Mouse (Mus musculus): Measurements from ENCODE around the gene Sec24d. TPM values are rescaled to one million over a fixed set of nuclear protein-coding genes. Genes with fewer than 3 reads are reported as not detected.
A peak's percentile ranks its signal among the peaks of the same experiment; 100 is the strongest.

Sec24d gene
- polyA plus RNA-seq (2012; rRNA removed): 9.2 and 9.9 TPM in 2 replicates
- polyA plus RNA-seq (2014; fragmentation: Nextera tagmentation; extraction: Ambion mirVana): 16.5 and 18.0 TPM in 2 replicates

DNA sequence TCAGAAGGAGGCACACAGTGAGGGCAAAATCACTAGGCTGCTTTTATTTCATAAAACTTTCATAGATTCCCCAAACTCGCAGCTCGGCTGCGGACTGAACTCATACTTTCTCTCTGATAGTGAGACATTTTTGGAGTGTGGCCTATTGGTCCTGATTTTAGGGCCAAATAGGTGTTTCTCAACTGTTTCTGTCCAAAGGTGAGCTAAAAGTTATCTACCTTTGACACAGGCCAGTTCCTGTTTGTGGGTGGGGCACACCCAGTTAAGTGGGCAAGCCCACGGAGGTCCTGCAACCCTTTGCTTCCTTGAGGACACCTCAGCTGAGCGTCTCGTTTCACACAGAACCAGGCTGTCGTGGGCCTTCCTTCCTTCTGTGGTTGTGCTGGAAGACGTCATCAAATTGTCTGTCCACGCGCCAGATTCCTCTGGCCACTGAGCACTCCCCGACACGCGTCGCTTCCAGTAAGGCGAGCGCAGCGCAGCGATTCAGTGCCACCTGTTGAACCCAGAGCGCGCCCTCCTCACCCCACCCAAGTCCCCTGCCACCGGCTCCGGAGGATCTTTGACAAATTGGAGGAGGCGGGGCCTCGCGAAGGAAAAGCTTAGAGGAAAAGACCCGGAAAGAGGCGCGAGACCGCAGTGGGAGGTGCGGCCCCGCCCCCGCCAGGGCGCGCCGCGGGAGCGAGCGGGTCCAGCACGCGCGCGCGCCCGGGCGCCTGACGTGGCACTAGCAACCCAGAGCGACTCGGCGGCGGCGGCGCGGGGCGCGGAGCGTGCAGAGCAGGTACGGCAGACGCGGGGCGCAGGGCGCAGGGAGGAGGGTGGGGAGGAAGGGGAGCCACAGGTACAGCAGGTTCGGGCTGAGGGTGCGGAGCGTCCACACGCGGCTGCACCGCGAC, at the start of gene Sec24d:
TSS of gene Sec24d (plus strand) at position 703 of the 899 bp plus-strand sequence.
- TF ChIP-seq EP300 (IDR thresholded peaks at IDR 0.05; ENCODE audit: low read depth) (no peak), CTCF (IDR thresholded peaks at IDR 0.05; ENCODE audit: low read depth) (no peak)

DNA sequence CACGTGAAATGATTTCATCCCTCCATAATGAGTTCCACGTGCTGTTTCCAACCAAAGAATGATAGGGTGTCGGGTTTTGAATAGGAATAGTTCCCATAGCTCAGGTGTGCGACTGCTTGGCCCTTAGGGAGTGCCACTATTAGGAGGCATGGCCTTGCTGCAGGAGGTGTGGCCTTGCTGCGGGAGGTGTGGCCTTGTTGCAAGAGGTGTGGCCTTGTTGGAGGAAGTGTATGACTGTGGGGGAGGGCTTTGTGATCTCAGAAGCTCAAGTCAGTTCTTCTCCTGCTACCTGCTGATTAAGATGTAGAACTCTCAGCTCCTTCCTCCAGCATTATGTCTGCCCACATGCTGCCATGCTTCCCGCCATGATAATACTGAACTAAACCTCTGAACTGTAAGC, 48.6 kb upstream of the Sec24d start:
- no peaks in the 10 kb centered on the region for H3K36me3 ChIP-seq (replicated peaks; ENCODE audit: control insufficient read depth, insufficient read depth, low read depth)
- H3K4me3 ChIP-seq (ENCODE audit: insufficient read depth in 1 of 2, low read depth in 2 of 2, low read length in 2 of 2): no peak overlapping the region
- DNase-seq (ENCODE audit: low read depth in 3 of 3, low spot score in 3 of 3): no peak
- no peaks in the 10 kb centered on the region for H3K27me3 ChIP-seq (ENCODE audit: control insufficient read depth, insufficient read depth, low read length)
- H3K4me1 ChIP-seq (replicated peaks; ENCODE audit: control insufficient read depth in 2 of 2, insufficient read depth in 2 of 2, low read length in 1 of 2): no peaks in the 10 kb centered on the region
- no peak overlapping the region for H3K4me2 ChIP-seq (ENCODE audit: low read depth)
- no peak overlapping the region for H3K9ac ChIP-seq (replicated peaks)
- 45% methylated on average over 6 of the region's 6 CpGs for WGBS (ENCODE audit: insufficient replicate concordance)
- no peak for TF ChIP-seq CTCF (IDR thresholded peaks at IDR 0.05; ENCODE audit: low read depth)
- TF ChIP-seq EP300 (IDR thresholded peaks at IDR 0.05; ENCODE audit: low read depth): no peak
- no peaks in the 10 kb centered on the region for H3K9me3 ChIP-seq (ENCODE audit: control insufficient read depth, low read length)
- ATAC-seq (ENCODE audit: insufficient read depth): no peak
- no peak overlapping the region for H3K27ac ChIP-seq

More for the DNA sequence above, at the start of gene Sec24d:
- Histone ChIP-seq H3K4me3 (ENCODE audit: insufficient read depth in 1 of 2, low read depth in 2 of 2, low read length in 2 of 2) (peak within 1 kb of the TSS; percentile 55 to 62), H3K36me3 (replicated peaks; ENCODE audit: control insufficient read depth, insufficient read depth, low read depth) (no peaks in the 10 kb centered on the region), H3K9me3 (ENCODE audit: control insufficient read depth, low read length) (no peaks in the 10 kb centered on the region), H3K4me1 (replicated peaks; ENCODE audit: control insufficient read depth in 2 of 2, insufficient read depth in 2 of 2, low read length in 1 of 2) (0 out of 4 replicates have a peak, but pooled peaks cover 0 to 3% of the 10 kb centered on the region in 2 experiments), H3K27me3 (ENCODE audit: control insufficient read depth, insufficient read depth, low read length) (peaks cover 7% of the 10 kb centered on the region), H3K27ac (no peak within 1 kb of the TSS), H3K9ac (replicated peaks) (peak within 1 kb of the TSS; percentile 38), H3K4me2 (ENCODE audit: low read depth) (peak within 1 kb of the TSS; percentile 56)
- DNase-seq (ENCODE audit: low read depth in 3 of 3, low spot score in 3 of 3): peak; percentile 26 to 34 (median 32)
- ATAC-seq (ENCODE audit: insufficient read depth): peak; percentile 74
- WGBS (ENCODE audit: insufficient replicate concordance): 2% methylated on average over 65 of the region's 68 CpGs

DNA sequence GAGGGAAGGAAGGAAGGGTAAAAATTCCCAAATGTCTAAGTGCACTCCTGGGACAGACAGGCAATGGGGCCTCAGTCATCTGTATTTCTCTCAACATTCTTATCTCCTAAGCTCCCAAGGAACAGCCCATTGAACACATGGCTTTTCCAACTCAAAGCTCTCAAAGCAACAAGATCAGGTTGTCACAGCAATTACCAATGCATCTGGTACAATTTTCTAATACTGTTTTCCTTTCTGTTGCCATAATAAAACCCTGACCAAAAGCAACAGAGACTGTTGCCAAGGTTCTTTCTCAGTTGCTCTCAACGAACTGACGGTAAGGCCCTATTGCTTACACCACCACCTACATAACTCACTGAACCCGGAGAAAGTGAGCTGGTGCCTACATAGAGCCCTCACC, 40.0 kb upstream of the Sec24d start:
- H3K4me2 ChIP-seq (ENCODE audit: low read depth): no peak overlapping the region
- no peaks in the 10 kb centered on the region for H3K9me3 ChIP-seq (ENCODE audit: control insufficient read depth, low read length)
- H3K9ac ChIP-seq (replicated peaks): no peak overlapping the region
- 76% methylated on average over 3 of the region's 3 CpGs for WGBS (ENCODE audit: insufficient replicate concordance)
- TF ChIP-seq EP300 (IDR thresholded peaks at IDR 0.05; ENCODE audit: low read depth) (no peak), CTCF (IDR thresholded peaks at IDR 0.05; ENCODE audit: low read depth) (no peak)
- H3K27me3 ChIP-seq (ENCODE audit: control insufficient read depth, insufficient read depth, low read length): no peaks in the 10 kb centered on the region
- no peaks in the 10 kb centered on the region for H3K36me3 ChIP-seq (replicated peaks; ENCODE audit: control insufficient read depth, insufficient read depth, low read depth)
- no peak overlapping the region for H3K27ac ChIP-seq
- no peak for ATAC-seq (ENCODE audit: insufficient read depth)
- no peak for DNase-seq (ENCODE audit: low read depth in 3 of 3, low spot score in 3 of 3)
- no peak overlapping the region for H3K4me3 ChIP-seq (ENCODE audit: insufficient read depth in 1 of 2, low read depth in 2 of 2, low read length in 2 of 2)
- H3K4me1 ChIP-seq (replicated peaks; ENCODE audit: control insufficient read depth in 2 of 2, insufficient read depth in 2 of 2, low read length in 1 of 2): no peaks in the 10 kb centered on the region

DNA sequence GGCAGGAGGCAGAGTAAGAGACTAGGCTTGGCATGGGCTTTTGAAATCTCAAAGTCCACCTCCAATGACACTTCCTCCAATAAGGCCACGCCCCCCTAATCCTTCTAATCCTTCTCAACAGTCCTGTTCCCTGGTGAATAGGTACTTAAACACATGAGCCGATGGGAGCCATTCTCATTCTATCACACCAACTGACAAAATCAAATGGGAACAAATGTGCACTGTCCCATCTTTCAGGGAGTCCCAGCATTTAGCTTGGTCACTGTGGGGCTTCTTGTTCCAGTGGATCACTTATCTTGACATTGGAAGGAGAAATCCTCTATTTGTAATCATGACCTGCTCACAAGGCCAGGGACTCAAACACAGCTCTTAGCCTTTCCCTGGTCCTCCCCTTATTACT, 35.6 kb upstream of the Sec24d start:
- Histone ChIP-seq H3K9me3 (ENCODE audit: control insufficient read depth, low read length) (no peaks in the 10 kb centered on the region), H3K36me3 (replicated peaks; ENCODE audit: control insufficient read depth, insufficient read depth, low read depth) (no peaks in the 10 kb centered on the region), H3K27ac (no peak overlapping the region), H3K4me3 (ENCODE audit: insufficient read depth in 1 of 2, low read depth in 2 of 2, low read length in 2 of 2) (no peak overlapping the region), H3K9ac (replicated peaks) (no peak overlapping the region), H3K27me3 (ENCODE audit: control insufficient read depth, insufficient read depth, low read length) (peaks cover 6% of the 10 kb centered on the region), H3K4me2 (ENCODE audit: low read depth) (no peak overlapping the region), H3K4me1 (replicated peaks; ENCODE audit: control insufficient read depth in 2 of 2, insufficient read depth in 2 of 2, low read length in 1 of 2) (no peaks in the 10 kb centered on the region)
- DNase-seq (ENCODE audit: low read depth in 3 of 3, low spot score in 3 of 3) (no peak), ATAC-seq (ENCODE audit: insufficient read depth) (no peak)
- 49% methylated on average over 2 of the region's 2 CpGs for WGBS (ENCODE audit: insufficient replicate concordance)
- TF ChIP-seq CTCF (IDR thresholded peaks at IDR 0.05; ENCODE audit: low read depth) (no peak), EP300 (IDR thresholded peaks at IDR 0.05; ENCODE audit: low read depth) (no peak)

DNA sequence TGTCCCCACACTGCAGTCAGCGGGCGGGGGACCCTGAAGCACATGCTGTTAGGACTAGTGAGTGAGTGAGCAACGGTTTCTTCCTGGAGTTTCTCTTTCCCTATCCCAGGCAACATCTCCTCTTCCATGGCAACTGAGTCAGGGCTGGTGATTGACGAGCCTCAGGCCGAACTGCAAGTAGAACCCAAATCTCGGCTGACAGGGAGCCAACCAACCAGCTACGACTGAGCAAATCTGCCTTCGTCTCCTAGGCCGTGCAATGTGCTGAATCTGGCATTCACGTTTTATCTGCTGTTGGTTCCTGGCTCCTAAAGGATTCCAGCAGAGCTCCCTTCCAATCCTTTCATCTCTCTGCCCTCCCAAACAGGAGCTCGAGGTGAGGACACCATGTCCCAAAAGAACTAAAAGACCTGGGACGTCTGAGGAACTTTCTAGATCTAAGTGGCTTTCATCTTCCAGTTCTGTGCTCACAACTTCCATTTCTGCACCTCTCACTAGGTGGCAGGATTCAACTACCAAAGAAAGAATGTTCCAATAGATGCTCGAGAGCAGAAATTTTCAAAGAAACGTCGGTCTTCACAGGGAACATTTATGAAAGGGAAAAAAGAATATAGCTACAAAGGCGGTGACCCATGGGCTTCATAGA, 32.9 kb upstream of the Sec24d start:
- Histone ChIP-seq H3K27me3 (ENCODE audit: control insufficient read depth, insufficient read depth, low read length) (peaks cover 6% of the 10 kb centered on the region), H3K36me3 (replicated peaks; ENCODE audit: control insufficient read depth, insufficient read depth, low read depth) (no peaks in the 10 kb centered on the region), H3K4me1 (replicated peaks; ENCODE audit: control insufficient read depth in 2 of 2, insufficient read depth in 2 of 2, low read length in 1 of 2) (no peaks in the 10 kb centered on the region), H3K4me3 (ENCODE audit: insufficient read depth in 1 of 2, low read depth in 2 of 2, low read length in 2 of 2) (no peak overlapping the region), H3K9me3 (ENCODE audit: control insufficient read depth, low read length) (no peaks in the 10 kb centered on the region), H3K4me2 (ENCODE audit: low read depth) (no peak overlapping the region), H3K27ac (no peak overlapping the region), H3K9ac (replicated peaks) (no peak overlapping the region)
- 44% methylated on average over 16 of the region's 16 CpGs for WGBS (ENCODE audit: insufficient replicate concordance)
- DNase-seq (ENCODE audit: low read depth in 3 of 3, low spot score in 3 of 3) (no peak), ATAC-seq (ENCODE audit: insufficient read depth) (no peak)
- TF ChIP-seq EP300 (IDR thresholded peaks at IDR 0.05; ENCODE audit: low read depth) (no peak), CTCF (IDR thresholded peaks at IDR 0.05; ENCODE audit: low read depth) (no peak)

All from liver, embryonic 14.5 days (tissue).